Mouse (Mus musculus): ENCODE data around the gene Hist1h2ab.
"Not testable (repeated sequence)": the region's sequence is repeated elsewhere in the genome, so short reads cannot be mapped to it uniquely, and the experiment has no call there.

Hist1h2ab gene

GRCm38 (mm10) chr13:23750839-23751477, at the start of gene Hist1h2ab:
Hist1h2ab (plus strand) TSS chr13:23751126.
- POLR2A ChIA-PET = interaction anchor here (0.6 to 44.4 kb wide), 82 partner anchors 7 to 1922 kb away, joined by 3 to 2331 read pairs (median 7); partner anchors contain the start of genes Hist1h1a (in 4 of the 4), Hist1h1c (in 4 of the 4), Hist1h3a (in 4 of the 4) and Hist1h4a (in 4 of the 4)
- CTCF ChIA-PET = interaction anchor here in 1 of 4 experiments (1.6 to 2.6 kb wide), 2 partner anchors 10 to 11 kb away, joined by 4 to 11 read pairs; partner anchors contain the start of genes Hist1h1c and Hist1h4a

GRCm38 (mm10) chr13:23702220-23702619, 48.7 kb upstream of the Hist1h2ab start:
- ChIA-PET POLR2A (interaction anchor here (0.6 to 15.5 kb wide), 19 partner anchors 9 to 120 kb away, joined by 3 to 573 read pairs (median 7); partner anchors contain the start of genes Hist1h1c (in 3 of the 4), Hist1h1a (in 2 of the 4), Hist1h2ab (in 2 of the 4) and Hist1h2bb (in 2 of the 4)), CTCF (no interaction called here)

DNA sequence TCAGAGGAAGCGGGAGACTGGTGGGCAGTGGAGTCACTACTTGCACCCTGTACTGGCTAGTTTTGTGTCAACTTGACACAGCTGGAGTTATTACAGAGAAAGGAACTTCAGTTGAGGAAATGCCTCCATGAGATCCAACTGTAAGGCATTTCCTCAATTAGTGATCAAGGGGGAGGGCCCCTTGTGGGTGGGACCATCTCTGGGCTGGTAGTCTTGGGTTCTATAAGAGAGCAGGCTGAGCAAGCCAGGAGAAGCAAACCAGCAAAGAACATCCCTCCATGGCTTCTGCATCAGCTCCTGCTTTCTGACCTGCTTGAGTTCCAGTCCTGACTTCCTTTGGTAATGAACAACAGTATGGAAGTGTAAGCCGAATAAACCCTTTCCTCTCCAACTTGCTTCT, 48.1 kb upstream of the Hist1h2ab start:
- POLR2A ChIA-PET = interaction anchor here in 3 of 4 experiments (0.6 to 15.5 kb wide), 10 partner anchors 9 to 61 kb away, joined by 3 to 573 read pairs (median 16); partner anchors contain the start of genes Hist1h1c (in 3 of the 3), Hist1h2ac (in 2 of the 3), Hist1h2bb (in 2 of the 3) and Hist1h2bc (in 2 of the 3)
- CTCF ChIA-PET = not testable (repeated sequence)

DNA sequence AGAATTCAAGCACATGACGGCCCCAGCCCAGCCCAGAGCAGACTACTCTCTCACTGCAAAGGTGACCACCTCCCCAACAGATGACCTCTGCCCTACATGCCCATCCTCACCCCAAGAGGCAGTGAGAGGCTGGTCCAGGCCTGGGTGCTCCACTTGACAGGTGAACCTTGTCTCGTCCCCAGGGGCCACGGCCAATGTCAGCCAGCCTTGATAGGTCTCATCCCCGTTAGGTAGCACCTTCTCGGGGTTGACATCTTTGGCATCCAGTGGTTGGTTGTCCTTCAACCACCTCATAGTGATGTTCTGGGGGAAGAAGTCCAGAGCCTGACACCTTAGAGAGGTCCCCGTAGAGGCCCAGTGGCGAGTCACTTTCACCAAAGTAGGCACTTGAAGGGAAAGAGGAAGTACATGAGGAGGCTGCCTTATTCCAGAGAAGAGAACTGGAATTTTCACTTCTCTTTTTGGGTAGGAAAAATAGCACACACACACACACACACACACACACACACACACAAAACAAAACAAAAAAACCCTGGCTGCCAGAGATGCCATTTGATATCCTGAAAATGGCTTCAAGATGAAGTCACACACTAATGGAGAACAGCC, 45.1 kb upstream of the Hist1h2ab start:
- ChIA-PET CTCF (no interaction called here), POLR2A (interaction anchor here in 1 of 4 experiments (1.0 to 15.5 kb wide), 4 partner anchors 7 to 57 kb away, joined by 3 to 469 read pairs (median 8); partner anchors contain the start of genes Hist1h1a, Hist1h1c, Hist1h2ab and Hist1h2bb)

DNA sequence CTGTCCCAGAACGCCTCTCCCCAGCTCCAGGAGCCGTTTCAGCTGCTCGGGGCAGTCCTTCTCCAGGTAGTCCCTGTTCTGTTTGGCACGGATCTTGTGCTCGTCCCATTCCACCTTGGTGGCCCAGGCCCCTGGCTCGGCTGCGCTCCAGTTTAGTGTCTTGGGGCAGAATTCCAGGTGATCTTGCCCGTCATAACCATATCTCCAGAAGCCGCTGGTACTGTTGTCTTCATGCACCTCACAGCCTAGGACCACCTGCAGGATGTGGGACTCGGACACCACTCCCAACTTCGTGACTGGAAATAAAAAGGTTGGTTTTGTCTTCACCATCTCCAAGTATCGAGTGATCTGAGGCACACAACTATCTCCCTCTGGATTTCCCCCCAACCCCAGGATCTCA, 44.2 kb upstream of the Hist1h2ab start:
- ChIA-PET POLR2A (interaction anchor here in 2 of 4 experiments (1.0 to 5.3 kb wide), 5 partner anchors 8 to 56 kb away, joined by 3 to 42 read pairs (median 5); partner anchors contain the start of genes Hist1h1a (in 1 of the 2), Hist1h2ab (in 1 of the 2), Hist1h2ac (in 1 of the 2) and Hist1h2bc (in 1 of the 2)), CTCF (no interaction called here)

DNA sequence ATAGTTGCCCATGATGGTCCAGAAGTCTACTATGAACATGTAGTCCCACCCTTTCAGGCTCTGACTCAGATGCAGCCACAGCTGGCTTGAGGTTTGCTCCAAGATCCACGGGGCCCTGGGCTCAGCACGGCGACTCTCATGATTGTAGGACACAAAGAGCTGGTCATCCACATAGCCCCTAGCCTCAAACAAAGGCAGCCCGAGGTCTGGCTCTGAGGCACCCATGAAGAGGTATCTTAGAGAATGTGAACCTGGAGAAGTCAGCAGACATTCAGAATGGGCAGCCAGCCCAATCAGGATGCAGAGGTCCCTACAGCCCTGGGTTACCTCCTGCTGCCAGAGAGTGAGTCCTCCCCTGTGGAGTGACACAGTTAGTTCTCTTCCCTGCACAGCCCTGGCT, 42.9 kb upstream of the Hist1h2ab start:
- POLR2A ChIA-PET = interaction anchor here in 3 of 4 experiments (0.7 to 5.3 kb wide), 39 partner anchors 9 to 227 kb away, joined by 3 to 42 read pairs (median 4); partner anchors contain the start of genes Hist1h1a (in 3 of the 3), Hist1h1c (in 3 of the 3), Hist1h2ac (in 3 of the 3) and Hist1h2bc (in 3 of the 3)

DNA sequence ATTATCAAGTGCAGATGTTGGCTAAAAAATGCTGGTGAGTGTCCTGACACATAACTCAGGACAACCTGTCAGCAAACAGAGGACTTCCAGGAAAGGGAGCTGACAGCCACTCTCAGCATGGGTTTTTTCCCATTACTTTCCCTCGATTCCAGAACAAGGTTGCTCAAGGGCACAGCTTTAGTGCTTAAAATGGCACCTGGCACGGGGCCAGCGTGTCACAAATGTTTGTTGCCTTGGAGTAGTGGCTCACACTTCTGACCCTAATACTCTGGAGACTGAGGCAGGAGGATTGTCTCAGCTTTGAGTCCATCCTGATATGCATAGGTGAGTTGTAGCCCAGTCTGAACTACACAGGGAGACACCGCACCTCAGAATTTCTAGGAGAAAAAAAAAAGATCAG, 42.3 kb upstream of the Hist1h2ab start:
- CTCF ChIA-PET = no interaction called here
- POLR2A ChIA-PET = interaction anchor here in 3 of 4 experiments (0.6 to 5.3 kb wide), 32 partner anchors 9 to 226 kb away, joined by 3 to 42 read pairs (median 4); partner anchors contain the start of genes Hist1h4c (in 3 of the 3), Hist1h1a (in 2 of the 3), Hist1h1c (in 2 of the 3) and Hist1h2ac (in 2 of the 3)

More for the DNA sequence above, 42.9 kb upstream of the Hist1h2ab start:
- CTCF ChIA-PET = interaction anchor here in 1 of 4 experiments (0.6 kb wide), 1 partner anchor 58 kb away, joined by 7 read pairs; no protein-coding TSS in a partner anchor

- CTCF ChIA-PET = interaction anchor here in 1 of 4 experiments (0.6 kb wide), 1 partner anchor 596 kb away, joined by 3 read pairs; no protein-coding TSS in a partner anchor
- POLR2A ChIA-PET = interaction anchor here in 3 of 4 experiments (0.7 to 6.4 kb wide), 28 partner anchors 8 to 139 kb away, joined by 3 to 56 read pairs (median 7); partner anchors contain the start of genes Hist1h2ab (in 3 of the 3), Hist1h2ac (in 3 of the 3), Hist1h2bc (in 3 of the 3) and Hist1h3b (in 3 of the 3)
Measured at GRCm38 (mm10) chr13:23709714-23710373, 41.1 kb upstream of the Hist1h2ab start.

DNA sequence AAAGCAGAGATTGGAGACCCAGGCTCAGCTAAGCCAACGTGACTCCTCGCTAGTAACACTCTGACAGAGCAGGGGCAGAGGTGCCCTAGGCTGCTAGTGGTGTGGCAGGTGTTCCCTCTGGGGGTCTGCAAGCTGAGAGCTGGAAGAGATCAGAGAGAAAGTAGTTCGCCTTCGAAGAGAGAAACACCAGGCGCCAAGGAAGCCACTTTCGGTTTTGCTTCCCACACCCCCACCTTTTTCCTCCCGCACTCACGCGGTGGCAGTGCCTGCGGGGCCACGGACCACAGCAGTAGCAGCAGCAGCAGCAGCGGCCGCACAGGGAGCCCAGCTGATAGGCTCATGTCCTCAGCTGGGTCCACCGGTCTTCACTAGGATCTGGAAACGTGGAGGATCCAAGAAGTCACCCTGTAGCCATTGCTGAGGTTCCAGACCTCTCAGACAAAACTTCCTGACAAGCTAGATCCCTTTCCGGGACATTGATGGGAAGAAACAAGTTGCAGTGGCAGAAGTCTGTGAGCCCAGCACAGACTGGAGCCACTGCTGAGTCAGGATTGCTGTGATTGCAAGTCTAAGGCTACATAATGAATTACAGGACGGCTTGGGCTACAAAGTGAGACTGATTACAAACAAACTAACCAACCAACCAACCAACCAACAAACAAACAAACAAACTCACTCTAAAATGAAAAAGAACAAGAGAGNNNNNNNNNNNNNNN, 40.4 kb upstream of the Hist1h2ab start, which contains the start of gene Hfe:
TSS of gene Hfe (minus strand) at position 481 of the 716 bp plus-strand sequence.
- CTCF ChIA-PET = interaction anchor here in 2 of 4 experiments (0.6 to 0.8 kb wide), 2 partner anchors 10 to 595 kb away, joined by 3 to 5 read pairs; no protein-coding TSS in a partner anchor

DNA sequence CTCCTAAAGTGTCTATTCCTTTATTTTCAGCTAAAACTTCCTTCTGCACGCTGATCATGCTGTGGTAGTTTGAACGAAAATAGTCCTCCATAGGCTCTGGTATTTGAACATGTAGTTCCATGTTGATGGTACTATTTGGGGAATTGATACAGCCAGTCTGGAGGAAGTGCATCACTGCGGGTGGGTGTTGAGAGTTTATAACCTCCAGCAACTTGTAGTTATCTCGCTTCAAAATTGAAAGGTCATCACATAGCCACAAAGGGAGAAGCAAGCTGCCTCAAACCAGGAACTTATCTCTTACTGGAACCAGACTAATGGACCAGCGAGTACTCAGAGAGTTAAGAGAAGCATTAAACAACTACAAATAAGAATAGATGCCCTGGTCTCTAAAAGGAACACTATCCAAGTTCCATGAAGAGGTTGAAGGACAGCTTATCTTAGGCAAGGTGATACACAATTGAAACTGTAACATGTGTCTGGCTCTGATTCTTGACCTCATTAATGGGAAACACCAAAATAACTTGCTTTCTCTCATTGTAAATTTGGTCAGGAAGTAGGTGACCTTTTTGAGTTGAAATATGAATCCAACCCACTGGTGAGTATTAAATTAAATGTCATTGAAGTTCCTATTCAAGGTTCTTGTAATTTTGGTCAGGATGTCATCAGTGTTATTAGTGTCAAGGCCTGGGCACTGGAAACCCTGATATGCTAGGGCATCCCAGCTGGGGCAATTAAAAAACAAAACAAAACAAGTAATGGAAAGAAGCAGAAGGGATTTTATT, 34.5 kb upstream of the Hist1h2ab start:
- CTCF ChIA-PET = no interaction called here
- POLR2A ChIA-PET = interaction anchor here (0.5 to 6.4 kb wide), 12 partner anchors 8 to 1967 kb away, joined by 3 to 56 read pairs (median 10); partner anchors contain the start of genes Hist1h1c (in 2 of the 4), Hist1h4c (in 2 of the 4), Hist1h1a (in 1 of the 4) and Hist1h1t (in 1 of the 4)

More for the DNA sequence above, 40.4 kb upstream of the Hist1h2ab start, which contains the start of gene Hfe:
- POLR2A ChIA-PET = interaction anchor here in 3 of 4 experiments (0.5 to 6.4 kb wide), 27 partner anchors 9 to 364 kb away, joined by 3 to 56 read pairs (median 6); partner anchors contain the start of genes Hist1h2ab (in 3 of the 3), Hist1h2ac (in 3 of the 3), Hist1h2bc (in 3 of the 3) and Hist1h3b (in 3 of the 3)

DNA sequence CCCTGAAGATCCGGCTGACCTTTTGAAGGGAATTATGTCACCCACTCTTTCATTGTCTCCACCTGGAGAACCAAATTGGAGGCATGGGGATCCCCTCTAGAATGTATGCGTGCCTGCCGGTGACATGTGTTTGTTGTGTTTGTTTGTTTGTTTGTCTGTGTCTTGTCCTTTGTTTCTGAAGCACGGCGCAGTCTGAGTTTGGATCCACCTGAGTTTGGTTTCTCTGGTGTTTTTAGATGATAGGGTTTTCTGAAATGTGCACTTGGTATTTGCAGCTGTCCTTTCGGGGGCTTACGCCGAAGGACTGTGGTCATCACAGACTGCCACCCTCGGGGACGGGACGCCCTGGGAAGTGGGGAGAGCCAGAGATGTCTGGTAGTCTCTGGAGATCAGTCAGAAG, 33.8 kb upstream of the Hist1h2ab start:
- ChIA-PET POLR2A (interaction anchor here (0.5 to 2.9 kb wide), 18 partner anchors 9 to 1967 kb away, joined by 3 to 14 read pairs (median 5); partner anchors contain the start of genes Hist1h2ac (in 2 of the 4), Hist1h2bc (in 2 of the 4), Hist1h3b (in 2 of the 4) and Hist1h4c (in 2 of the 4)), CTCF (no interaction called here)

DNA sequence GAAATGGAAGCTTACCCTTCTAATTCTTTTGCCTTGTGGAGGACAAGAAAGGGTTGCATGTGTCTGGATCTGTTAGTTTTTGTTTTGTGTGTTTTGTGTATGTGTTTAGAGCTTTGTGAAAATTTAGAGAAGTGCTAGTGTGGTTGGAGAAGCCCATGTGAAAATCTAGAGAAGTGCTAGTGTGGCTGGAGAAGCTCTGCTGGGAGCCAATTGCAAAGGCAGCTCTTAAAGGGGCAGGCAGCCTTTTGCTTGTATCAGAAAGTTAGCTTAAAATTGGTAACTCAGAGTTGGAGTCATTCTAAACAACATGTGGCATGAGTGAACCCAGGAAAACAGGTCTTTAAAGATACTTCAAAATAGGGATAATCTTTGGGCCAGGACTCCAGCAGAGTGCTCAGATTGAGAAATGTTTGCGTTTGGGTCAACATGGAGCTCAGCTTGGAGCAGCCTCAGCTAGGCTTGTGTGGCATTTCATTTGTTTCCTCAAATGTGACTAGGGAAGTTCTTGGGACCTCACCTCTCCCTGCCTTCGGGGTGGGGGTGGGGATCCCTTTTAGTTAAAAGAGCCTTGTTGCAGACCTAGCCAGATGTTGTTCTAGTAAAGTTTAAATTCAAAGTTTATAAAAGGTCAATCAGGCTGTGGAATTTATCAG, 33.2 kb upstream of the Hist1h2ab start:
- CTCF ChIA-PET = not testable (repeated sequence)
- POLR2A ChIA-PET = interaction anchor here (0.8 to 2.9 kb wide), 19 partner anchors 9 to 56 kb away, joined by 3 to 14 read pairs (median 5); partner anchors contain the start of genes Hist1h1c (in 2 of the 4), Hist1h2ac (in 2 of the 4), Hist1h2bc (in 2 of the 4) and Hist1h3b (in 2 of the 4)

GRCm38 (mm10) chr13:23724239-23724638, 26.7 kb upstream of the Hist1h2ab start:
- ChIA-PET POLR2A (interaction anchor here in 2 of 4 experiments (1.0 to 39.0 kb wide), 4 partner anchors 25 to 34 kb away, joined by 4 to 2331 read pairs (median 799); partner anchors contain the start of genes Hist1h2ab (in 2 of the 2), Hist1h2bb (in 2 of the 2), Hist1h3b (in 2 of the 2) and Hist1h3c (in 2 of the 2)), CTCF (no interaction called here)

- ChIA-PET CTCF (no interaction called here), POLR2A (interaction anchor here in 2 of 4 experiments (0.8 to 39.0 kb wide), 5 partner anchors 13 to 41 kb away, joined by 3 to 2331 read pairs (median 70); partner anchors contain the start of genes Hist1h1c (in 2 of the 2), Hist1h2ab (in 2 of the 2), Hist1h2bb (in 2 of the 2) and Hist1h3b (in 2 of the 2))
Measured at GRCm38 (mm10) chr13:23725213-23725612, 25.7 kb upstream of the Hist1h2ab start.

All from embryonic stem cell, embryonic (primary cell).